Mouse (Mus musculus) liver, embryonic 15.5 days (tissue): ENCODE results near the gene Ifitm3. TPM values are rescaled to one million over a fixed set of nuclear protein-coding genes. Genes with fewer than 3 reads are reported as not detected.
"Not testable (repeated sequence)": the region's sequence is repeated elsewhere in the genome, so short reads cannot be mapped to it uniquely, and the experiment has no call there.

ENCODE experiments used
- ATAC-seq: fragments of 200-750 bp; cut with Nextera tagmentation; 2 replicates; pipeline ENCODE4 v1.8.0; 2017; ENCODE audit warnings: moderate number of reproducible peaks, mild to moderate bottlenecking, moderate library complexity; ENCODE audit not compliant: insufficient read depth
- H3K27ac ChIP-seq: fragments of 300-500 bp; sonication (generic); replicated peaks from 2 replicates; pipeline ENCODE4 v1.5.1; 2015; ENCODE audit warnings: mild to moderate bottlenecking, inconsistent platforms
- H3K27me3 ChIP-seq: fragments of 300-500 bp; sonication (generic); 2 replicates; pipeline ENCODE4 v1.6.1; 2015; ENCODE audit warnings: mild to moderate bottlenecking, inconsistent platforms
- H3K36me3 ChIP-seq: fragments of 300-500 bp; sonication (generic); replicated peaks from 2 replicates; pipeline ENCODE4 v1.6.1; 2015; ENCODE audit warnings: moderate library complexity, mild to moderate bottlenecking, inconsistent platforms
- H3K4me1 ChIP-seq: fragments of 300-500 bp; sonication (generic); replicated peaks from 2 replicates; pipeline ENCODE4 v1.6.1; 2015; ENCODE audit warnings: inconsistent platforms
- H3K4me2 ChIP-seq: fragments of 300-500 bp; sonication (generic); 2 replicates; pipeline ENCODE4 v1.6.1; 2015; ENCODE audit warnings: moderate library complexity, mild to moderate bottlenecking, inconsistent platforms
- H3K4me3 ChIP-seq: fragments of 300-500 bp; sonication (generic); replicated peaks from 2 replicates; pipeline ENCODE4 v1.5.1; 2015; ENCODE audit warnings: mild to moderate bottlenecking, inconsistent platforms
- H3K9ac ChIP-seq: fragments of 300-500 bp; sonication (generic); 2 replicates; pipeline ENCODE4 v1.6.1; 2015; ENCODE audit warnings: moderate library complexity, mild to moderate bottlenecking, inconsistent platforms
- H3K9me3 ChIP-seq: fragments of 300-500 bp; sonication (generic); replicated peaks from 2 replicates; pipeline ENCODE4 v1.6.1; 2016; ENCODE audit warnings: inconsistent platforms
- WGBS: fragments of 180-500 bp; shearing (Covaris S2); methylation state at CpG from one replicate; pipeline ENCODE4 v1.1.7; 2015; ENCODE audit warnings: mixed read lengths; ENCODE audit not compliant: insufficient replicate concordance; 5-methylcytosine and 5-hydroxymethylcytosine counted together
- polyA plus RNA-seq: library from polyadenylated mRNA; unstranded; fragments of >200 nt; fragmentation: Nextera tagmentation; extraction: Ambion mirVana; gene quantifications from 2 replicates; pipeline ENCODE4 v1.2.1, GENCODE M21; 2015

Ifitm3 gene
- polyA plus RNA-seq, 1 experiment from 2014 or later: 98.1 TPM

GRCm38 (mm10) chr7:140974940-140975339 is 35.6 kb downstream of the Ifitm3 start:
- no peak for ATAC-seq
- Histone ChIP-seq H3K36me3 (no peaks in the 10 kb centered on the region), H3K27me3 (no peaks in the 10 kb centered on the region), H3K9me3 (no peaks in the 10 kb centered on the region), H3K27ac (no peak overlapping the region), H3K4me3 (no peak overlapping the region), H3K4me1 (peaks cover 16% of the 10 kb centered on the region), H3K4me2 (no peak overlapping the region), H3K9ac (no peak overlapping the region)
- WGBS: 24% methylated on average over 9 of the region's 9 CpGs

- Histone ChIP-seq H3K9me3 (no peaks in the 10 kb centered on the region), H3K9ac (no peak overlapping the region), H3K27me3 (no peaks in the 10 kb centered on the region), H3K36me3 (no peaks in the 10 kb centered on the region), H3K4me3 (no peak overlapping the region), H3K27ac (no peak overlapping the region), H3K4me1 (peaks cover 23% of the 10 kb centered on the region), H3K4me2 (no peak overlapping the region)
- WGBS: 50% methylated on average over 14 of the region's 14 CpGs
- ATAC-seq: no peak
Observed at GRCm38 (mm10) chr7:140973396-140974165, 37.0 kb downstream of the Ifitm3 start.

GRCm38 (mm10) chr7:140971479-140972171 is 38.9 kb downstream of the Ifitm3 start:
- Histone ChIP-seq H3K27me3 (no peaks in the 10 kb centered on the region), H3K9me3 (no peaks in the 10 kb centered on the region), H3K27ac (0 out of 2 replicates have a peak overlapping the region, but pooled peaks have one; percentile 34), H3K9ac (no peak overlapping the region), H3K4me3 (no peak overlapping the region), H3K4me2 (no peak overlapping the region), H3K4me1 (peaks cover 28% of the 10 kb centered on the region), H3K36me3 (no peaks in the 10 kb centered on the region)
- no peak for ATAC-seq
- 77% methylated on average over 8 of the region's 8 CpGs for WGBS

- H3K4me2 ChIP-seq: no peak overlapping the region
- no peaks in the 10 kb centered on the region for H3K27me3 ChIP-seq
- no peaks in the 10 kb centered on the region for H3K9me3 ChIP-seq
- WGBS: 33% methylated on average over 7 of the region's 7 CpGs
- H3K4me3 ChIP-seq: no peak overlapping the region
- ATAC-seq: no peak
- no peak overlapping the region for H3K9ac ChIP-seq
- peaks cover 28% of the 10 kb centered on the region for H3K4me1 ChIP-seq
- H3K36me3 ChIP-seq: no peaks in the 10 kb centered on the region
- H3K27ac ChIP-seq: no peak overlapping the region
Observed at GRCm38 (mm10) chr7:140970931-140971330, 39.6 kb downstream of the Ifitm3 start.

GRCm38 (mm10) chr7:140968710-140969109 is 41.9 kb downstream of the Ifitm3 start:
- H3K9ac ChIP-seq, H3K27me3 ChIP-seq, H3K4me3 ChIP-seq, H3K9me3 ChIP-seq, H3K27ac ChIP-seq, H3K36me3 ChIP-seq, ATAC-seq, H3K4me2 ChIP-seq: not testable (repeated sequence)
- 25% methylated on average over 3 of the region's 3 CpGs for WGBS
- H3K4me1 ChIP-seq: peaks cover 28% of the 10 kb centered on the region

- H3K4me2 ChIP-seq: no peak overlapping the region
- no peak overlapping the region for H3K27ac ChIP-seq
- no peak for ATAC-seq
- no peak overlapping the region for H3K4me3 ChIP-seq
- 13% methylated on average over 14 of the region's 14 CpGs for WGBS
- no peaks in the 10 kb centered on the region for H3K36me3 ChIP-seq
- H3K9me3 ChIP-seq: no peaks in the 10 kb centered on the region
- H3K9ac ChIP-seq: no peak overlapping the region
- H3K27me3 ChIP-seq: no peaks in the 10 kb centered on the region
- peaks cover 28% of the 10 kb centered on the region for H3K4me1 ChIP-seq
Observed at GRCm38 (mm10) chr7:140967862-140968591, 42.5 kb downstream of the Ifitm3 start.

- H3K27me3 ChIP-seq: no peaks in the 10 kb centered on the region
- WGBS: 63% methylated on average over 4 of the region's 4 CpGs
- no peak within 1 kb of the TSS for H3K27ac ChIP-seq
- no peak within 1 kb of the TSS for H3K9ac ChIP-seq
- no peaks in the 10 kb centered on the region for H3K9me3 ChIP-seq
- ATAC-seq: no peak
- H3K4me2 ChIP-seq: no peak within 1 kb of the TSS
- no peak within 1 kb of the TSS for H3K4me3 ChIP-seq
- no peaks in the 10 kb centered on the region for H3K36me3 ChIP-seq
- peaks cover 28% of the 10 kb centered on the region for H3K4me1 ChIP-seq
Observed at GRCm38 (mm10) chr7:140966921-140967320, 43.6 kb downstream of the Ifitm3 start, which contains the start of gene Ifitm1. Gene Ifitm1, plus strand, starts transcription at chr7:140967221.

GRCm38 (mm10) chr7:140962733-140963132 is 47.8 kb downstream of the Ifitm3 start:
- H3K36me3 ChIP-seq: no peaks in the 10 kb centered on the region
- H3K4me2 ChIP-seq: no peak overlapping the region
- ATAC-seq: no peak
- no peaks in the 10 kb centered on the region for H3K27me3 ChIP-seq
- no peak overlapping the region for H3K27ac ChIP-seq
- H3K4me1 ChIP-seq: 0 out of 2 replicates have a peak, but pooled peaks cover under 1% of the 10 kb centered on the region
- no peak overlapping the region for H3K9ac ChIP-seq
- no peaks in the 10 kb centered on the region for H3K9me3 ChIP-seq
- WGBS: 65% methylated on average over 2 of the region's 2 CpGs
- no peak overlapping the region for H3K4me3 ChIP-seq

- no peaks in the 10 kb centered on the region for H3K27me3 ChIP-seq
- peaks cover 7% of the 10 kb centered on the region for H3K4me1 ChIP-seq
- no peaks in the 10 kb centered on the region for H3K36me3 ChIP-seq
- H3K27ac ChIP-seq: no peak overlapping the region
- no peak overlapping the region for H3K4me2 ChIP-seq
- no peak for ATAC-seq
- H3K9me3 ChIP-seq: no peaks in the 10 kb centered on the region
- H3K4me3 ChIP-seq: no peak overlapping the region
- no peak overlapping the region for H3K9ac ChIP-seq
- 63% methylated on average over 2 of the region's 2 CpGs for WGBS
Observed at GRCm38 (mm10) chr7:140961416-140961815, 49.2 kb downstream of the Ifitm3 start.

- Histone ChIP-seq H3K9ac (no peak overlapping the region), H3K27ac (no peak overlapping the region), H3K4me3 (no peak overlapping the region), H3K4me1 (peaks cover 17% of the 10 kb centered on the region), H3K27me3 (no peaks in the 10 kb centered on the region), H3K9me3 (no peaks in the 10 kb centered on the region), H3K4me2 (no peak overlapping the region), H3K36me3 (no peaks in the 10 kb centered on the region)
- no peak for ATAC-seq
- 47% methylated on average over 5 of the region's 5 CpGs for WGBS
Observed at GRCm38 (mm10) chr7:140960026-140960425, 50.5 kb downstream of the Ifitm3 start.
